Mouse (Mus musculus) urinary bladder, postnatal 14 days (tissue): ENCODE data around the gene Zbtb8a.
A peak's percentile ranks its signal among the peaks of the same experiment; 100 is the strongest.
"Not testable (repeated sequence)": the region's sequence is repeated elsewhere in the genome, so short reads cannot be mapped to it uniquely, and the experiment has no call there.

Experiments
- DNase-seq: peaks from one replicate; pipeline ENCODE4 v3.0.0; 2021; ENCODE audit warnings: low spot score

Zbtb8a gene

GRCm38 (mm10) chr4:129376961-129377545 is 863 bp downstream of the Zbtb8a start:
- DNase-seq = peak; percentile 51

DNA sequence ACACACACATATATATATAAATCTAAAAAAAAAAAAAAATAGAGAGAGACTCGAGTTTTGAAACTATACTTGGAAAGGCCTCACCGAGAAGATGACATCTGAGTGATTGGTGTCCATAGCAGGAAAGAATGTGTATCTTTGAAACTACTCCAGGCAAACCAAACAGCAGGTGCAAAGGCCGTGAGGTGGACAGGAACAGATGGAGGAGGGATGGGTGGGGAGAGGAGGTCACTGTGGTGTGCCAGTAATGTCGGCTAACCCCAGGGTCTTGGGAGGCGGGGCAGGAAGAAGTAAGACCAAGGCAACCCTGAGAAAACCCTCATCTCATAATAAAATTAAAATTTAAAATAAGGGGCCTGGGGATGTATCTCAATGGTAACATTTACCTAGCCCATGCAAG is 2.1 kb downstream of the Zbtb8a start:
- no peak for DNase-seq

DNA sequence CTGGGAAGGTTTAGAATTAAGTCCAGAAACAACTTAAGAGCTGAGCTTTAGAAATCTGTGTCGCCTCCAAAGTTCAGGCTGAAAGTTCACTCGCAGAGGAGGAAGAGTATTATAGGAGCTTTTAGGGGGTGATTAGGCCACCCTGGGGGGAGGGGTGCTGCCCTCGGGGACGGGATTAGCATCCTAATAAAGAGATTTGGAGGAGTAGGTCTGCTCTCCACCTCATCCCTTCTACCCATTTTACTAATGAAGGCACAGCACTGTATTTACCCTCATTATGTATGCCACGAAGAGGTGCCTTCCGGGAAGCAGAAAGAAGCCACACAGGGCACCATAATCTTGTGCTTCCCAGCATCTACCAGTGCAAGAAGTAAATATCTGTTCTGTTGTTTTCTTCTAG is 2.9 kb downstream of the Zbtb8a start:
- no peak for DNase-seq

- no peak for DNase-seq
Measured at GRCm38 (mm10) chr4:129374219-129374755, 3.6 kb downstream of the Zbtb8a start.

- no peak for DNase-seq
Measured at GRCm38 (mm10) chr4:129373202-129373976, 4.5 kb downstream of the Zbtb8a start.

- DNase-seq = no peak
Measured at GRCm38 (mm10) chr4:129371391-129371790, 6.5 kb downstream of the Zbtb8a start.

GRCm38 (mm10) chr4:129365224-129365623 is 12.7 kb downstream of the Zbtb8a start:
- DNase-seq = no peak

- DNase-seq = no peak
Measured at GRCm38 (mm10) chr4:129364379-129364778, 13.5 kb downstream of the Zbtb8a start.

DNA sequence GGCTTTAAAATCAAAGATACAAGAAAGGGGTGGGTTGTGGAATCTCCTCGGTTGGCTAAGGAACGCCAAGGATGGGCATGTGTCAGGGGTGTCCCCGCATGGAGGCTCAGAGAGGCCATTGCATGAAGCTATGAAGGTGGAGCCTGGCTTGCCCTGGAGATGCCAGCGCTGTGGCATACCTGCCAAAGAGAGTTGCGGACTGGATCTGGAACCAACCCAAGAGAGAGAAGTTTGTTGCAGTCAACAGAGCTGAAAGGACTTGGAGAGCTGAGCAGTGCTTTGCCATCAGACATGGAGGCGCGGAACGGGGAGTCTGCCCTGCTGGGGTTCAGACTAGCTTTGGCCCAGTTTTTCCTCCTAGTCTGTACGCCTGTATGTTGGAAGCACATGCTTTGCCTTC is 14.5 kb downstream of the Zbtb8a start:
- DNase-seq = no peak

- no peak for DNase-seq
Measured at GRCm38 (mm10) chr4:129362771-129363170, 15.1 kb downstream of the Zbtb8a start.

DNA sequence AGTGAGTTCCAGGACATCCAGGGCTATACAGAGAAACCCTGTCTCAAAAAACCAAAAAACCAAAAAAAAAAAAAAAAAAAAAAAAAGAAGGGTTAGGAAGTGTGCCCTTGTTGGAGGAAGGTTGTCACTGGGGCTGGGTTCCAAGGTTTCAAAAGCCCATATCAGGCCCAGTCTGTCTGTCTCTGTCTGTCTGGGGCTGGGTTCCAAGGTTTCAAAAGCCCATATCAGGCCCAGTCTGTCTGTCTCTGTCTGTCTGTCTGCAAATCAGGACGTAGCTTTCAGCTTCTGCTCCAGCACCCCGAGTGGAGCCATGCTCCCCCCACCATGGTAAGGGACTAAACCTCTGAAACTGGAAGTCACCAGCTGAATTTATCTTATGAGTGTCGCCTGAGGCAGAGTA is 15.7 kb downstream of the Zbtb8a start:
- DNase-seq = not testable (repeated sequence)

DNA sequence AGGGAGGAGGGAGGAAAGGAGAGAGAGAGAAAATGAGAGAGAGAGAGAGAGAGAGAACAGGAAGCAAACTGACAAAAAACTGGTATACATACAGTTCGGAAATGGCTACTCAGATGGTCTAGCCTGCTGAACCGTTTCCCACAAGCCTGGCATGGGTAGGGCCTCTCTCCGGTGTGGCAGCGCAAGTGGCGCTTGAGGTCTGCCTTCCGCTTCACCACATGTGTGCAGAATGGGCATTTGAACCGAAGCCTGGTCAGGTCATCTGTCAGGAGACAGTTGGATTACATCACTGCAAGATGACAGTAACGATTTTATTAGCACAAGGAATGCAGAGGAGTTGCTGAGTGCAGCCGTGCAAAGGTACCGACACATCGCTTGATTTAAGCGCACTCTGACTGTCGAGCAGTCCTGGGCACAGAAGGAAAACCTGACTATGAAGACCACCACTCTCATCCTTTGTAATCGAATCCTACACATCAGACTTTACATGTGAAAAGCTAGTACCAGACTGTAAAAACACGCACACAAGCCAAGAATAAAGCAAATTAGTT is 20.2 kb downstream of the Zbtb8a start:
- no peak for DNase-seq

- no peak for DNase-seq
Measured at GRCm38 (mm10) chr4:129354236-129354635, 23.7 kb downstream of the Zbtb8a start.

DNA sequence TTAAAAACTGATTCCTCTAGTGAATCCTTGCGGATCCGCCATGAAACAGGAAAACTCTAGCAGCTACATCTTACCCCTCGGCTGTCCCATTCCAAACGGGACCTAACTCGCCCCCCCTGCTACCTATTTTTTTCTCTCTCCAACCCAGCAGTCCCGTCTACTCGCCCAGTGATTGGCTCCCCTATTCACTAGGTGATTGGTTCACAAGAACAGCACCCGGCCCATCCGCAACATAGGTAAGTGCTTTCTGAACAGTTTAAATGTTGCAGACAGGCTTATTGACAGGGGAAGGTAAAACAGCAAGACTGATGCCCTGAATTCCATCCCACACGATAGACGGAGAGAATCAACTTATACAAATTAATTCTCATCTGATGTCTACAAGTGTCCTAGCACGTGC is 24.7 kb downstream of the Zbtb8a start:
- no peak for DNase-seq

DNA sequence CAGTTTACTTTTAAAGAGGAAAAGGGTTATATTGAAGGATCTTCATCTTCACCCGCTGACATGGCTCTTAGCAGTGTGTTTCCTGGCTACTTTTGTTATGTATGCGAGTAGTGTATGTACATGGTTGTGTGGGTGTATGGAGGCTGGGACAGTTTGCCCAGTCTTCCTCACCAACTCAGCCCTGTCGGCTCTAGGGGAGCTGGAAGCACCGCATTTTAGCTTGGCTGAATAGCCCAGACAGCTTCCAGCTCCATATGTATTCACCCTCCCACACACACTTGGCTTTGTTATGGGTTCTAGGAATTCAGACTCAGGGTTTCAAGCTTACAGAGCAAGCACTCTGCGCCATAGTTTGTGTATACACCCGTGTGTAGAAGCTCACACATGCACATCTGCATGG is 26.8 kb downstream of the Zbtb8a start:
- no peak for DNase-seq

DNA sequence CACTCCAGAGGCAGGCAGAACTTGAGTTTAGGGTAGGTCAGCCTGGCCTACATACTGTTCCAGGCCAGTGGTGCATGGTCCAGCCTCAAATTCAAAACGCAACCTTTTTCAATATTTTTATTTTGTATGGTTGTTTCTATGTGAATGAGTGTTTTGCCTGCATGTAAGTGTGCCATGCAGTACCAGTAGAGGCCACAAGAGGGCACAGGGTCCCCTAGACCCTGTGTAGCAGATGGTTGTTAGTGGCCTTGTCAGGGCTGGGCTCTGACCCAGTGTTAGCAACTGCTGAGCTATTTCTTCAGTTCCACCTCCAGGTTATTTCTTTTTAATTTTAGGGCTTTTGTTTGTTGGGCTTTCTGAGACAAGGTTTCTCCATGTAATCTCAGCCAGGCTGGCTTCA is 27.3 kb downstream of the Zbtb8a start:
- DNase-seq = peak; percentile 84

DNA sequence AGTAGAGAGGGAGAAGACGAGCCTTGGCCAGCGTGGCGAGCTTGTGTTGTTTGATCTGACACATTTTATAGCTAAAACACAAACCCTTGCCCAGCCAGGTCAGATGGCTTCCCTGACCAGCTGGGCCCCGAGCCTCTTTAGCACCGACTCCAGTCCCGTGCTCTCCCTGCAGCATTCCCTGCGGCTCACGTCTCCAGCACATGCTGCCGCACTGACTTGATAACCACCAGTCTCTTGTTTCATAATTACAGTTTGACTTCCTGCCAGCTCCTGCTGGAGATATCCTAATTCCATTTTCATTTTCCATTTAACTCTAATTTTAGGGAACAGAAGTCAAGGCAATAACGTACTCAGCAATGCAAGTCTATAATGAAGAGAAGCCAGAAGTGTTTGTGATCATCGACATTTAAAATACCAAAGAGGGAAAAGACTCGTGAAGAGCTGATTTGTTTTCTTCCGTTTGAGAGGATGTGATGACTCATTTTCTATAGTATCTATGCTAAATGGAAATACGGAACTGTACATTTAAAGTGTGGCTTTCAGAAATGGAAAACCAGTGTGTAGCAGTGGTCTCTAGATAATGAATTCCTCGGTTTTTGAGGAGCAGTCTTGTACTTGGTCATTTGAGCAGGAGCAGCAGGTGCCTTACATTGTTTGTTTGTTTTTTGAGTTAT is 31.3 kb downstream of the Zbtb8a start:
- peak; percentile 20 for DNase-seq

DNA sequence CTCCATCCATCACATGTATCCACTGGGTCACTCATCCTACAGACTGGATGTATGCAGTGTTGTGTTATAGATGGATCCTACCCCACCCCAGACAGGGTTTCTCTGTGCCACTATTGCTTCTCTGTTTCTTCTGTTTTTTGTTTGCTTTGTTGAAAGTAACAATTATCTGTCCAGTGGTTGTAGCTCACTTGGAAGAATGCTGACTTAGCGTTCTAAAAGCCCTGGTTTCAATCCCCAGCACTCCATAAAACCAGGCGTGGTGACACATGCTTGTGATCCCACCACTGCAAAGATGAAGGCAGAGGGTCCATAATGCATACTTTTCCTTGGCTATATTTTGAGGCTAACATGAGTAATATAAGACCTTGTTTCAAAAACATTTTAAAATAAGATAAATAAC is 35.2 kb downstream of the Zbtb8a start:
- no peak for DNase-seq

GRCm38 (mm10) chr4:129341888-129342287 is 36.0 kb downstream of the Zbtb8a start:
- DNase-seq = no peak

- no peak for DNase-seq
Measured at GRCm38 (mm10) chr4:129339743-129340142, 38.2 kb downstream of the Zbtb8a start.

DNA sequence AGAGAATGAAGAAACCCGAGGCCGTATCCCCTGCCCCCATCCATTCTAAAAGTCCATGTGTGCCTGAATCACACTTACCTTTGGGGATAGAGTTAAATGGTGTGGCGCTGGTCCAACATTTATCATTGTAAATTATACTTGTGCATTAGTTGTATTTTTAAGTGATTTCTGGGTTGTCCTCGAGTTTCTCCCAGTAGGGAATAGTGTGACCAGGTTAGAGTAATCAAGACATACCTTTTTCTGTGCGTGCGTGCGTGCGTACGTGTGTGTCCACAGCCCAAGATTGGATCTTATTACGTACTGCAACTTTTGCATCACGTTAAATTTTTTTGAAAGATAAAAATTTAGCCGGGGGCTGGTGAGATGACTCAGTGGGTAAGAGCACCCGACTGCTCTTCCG is 41.6 kb downstream of the Zbtb8a start:
- no peak for DNase-seq

DNA sequence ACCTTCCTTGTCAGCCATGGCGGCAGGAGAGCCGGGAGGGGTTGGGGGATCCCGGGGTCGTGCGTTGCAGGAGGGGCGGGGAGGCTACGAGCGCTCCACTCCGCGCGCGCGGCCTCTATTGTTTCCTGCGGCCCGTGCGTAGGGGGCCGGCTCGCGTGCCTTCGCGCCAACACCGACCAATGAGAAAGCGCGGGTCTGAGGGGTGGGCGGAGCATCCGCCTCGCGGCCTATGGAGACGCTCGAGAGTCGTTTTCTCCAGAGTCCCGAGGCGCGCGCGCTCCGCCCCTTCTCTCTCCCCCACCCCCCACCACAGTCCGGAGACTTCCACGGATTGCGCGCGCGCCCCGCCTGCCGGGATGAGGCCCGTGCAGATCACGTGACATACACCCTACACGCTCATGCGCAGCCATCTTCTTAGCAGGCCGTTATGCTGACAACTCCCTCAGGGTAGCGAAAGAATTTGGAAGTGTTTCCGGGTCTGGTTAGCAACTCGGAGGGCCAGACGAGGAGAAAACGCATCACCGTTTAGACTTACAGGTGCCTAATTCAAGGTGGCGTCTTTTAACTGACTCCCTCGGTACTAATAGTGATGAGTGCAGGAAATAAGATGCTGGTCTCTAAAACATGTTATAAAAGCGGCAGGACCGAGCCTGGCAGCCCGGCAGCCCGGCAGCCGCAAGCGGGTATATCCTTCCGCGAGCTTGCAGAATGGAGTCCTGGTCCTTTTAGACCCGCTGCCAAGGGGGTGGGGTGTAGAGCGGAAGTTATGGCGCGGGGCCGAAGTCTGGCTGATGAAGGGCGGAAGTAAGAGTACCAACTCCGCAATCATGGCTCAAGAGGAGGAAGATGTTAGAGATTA is 42.5 kb downstream of the Zbtb8a start, which contains the start of the genes Rbbp4 and Zbtb8os:
Gene Rbbp4 (minus strand): TSS at position 155 of the 859 bp plus-strand sequence.
Gene Zbtb8os (plus strand): TSS at position 480 of the 859 bp plus-strand sequence.
- peak; percentile 97 for DNase-seq
